Mouse (Mus musculus): ENCODE results near the gene Gm7714. TPM values are rescaled to one million over a fixed set of nuclear protein-coding genes. Genes with fewer than 3 reads are reported as not detected.
"Not testable (repeated sequence)": the region's sequence is repeated elsewhere in the genome, so short reads cannot be mapped to it uniquely, and the experiment has no call there.

Gm7714 gene
- polyA plus RNA-seq (2014; fragmentation: Nextera tagmentation; extraction: Ambion mirVana), result not detected in 2 replicates

- Histone ChIP-seq H3K36me3 (ENCODE audit: control insufficient read depth, insufficient read depth, low read length) (no peaks in the 10 kb centered on the region), H3K27ac (ENCODE audit: low read depth, low read length) (no peak within 1 kb of the TSS), H3K4me2 (replicated peaks; ENCODE audit: low read depth, low read length) (no peak within 1 kb of the TSS), H3K4me3 (ENCODE audit: low read length) (no peak within 1 kb of the TSS), H3K9ac (ENCODE audit: low read depth, low read length) (no peak within 1 kb of the TSS), H3K27me3 (ENCODE audit: control insufficient read depth, insufficient read depth, low read length) (no peaks in the 10 kb centered on the region), H3K9me3 (ENCODE audit: control insufficient read depth, low read length) (no peaks in the 10 kb centered on the region), H3K4me1 (ENCODE audit: control insufficient read depth, insufficient read depth, low read length) (no peaks in the 10 kb centered on the region)
- ATAC-seq (ENCODE audit: low FRiP score, low TSS enrichment), result no peak
- WGBS, result 78% methylated on average over 1 of the region's 1 CpGs
These were observed at the start of gene Gm7714 for GRCm38 (mm10) chr5:88268619-88269018. TSS of gene Gm7714 (plus strand) at chr5:88268919.

GRCm38 (mm10) chr5:88256475-88256874 is 12.2 kb upstream of the Gm7714 start:
- Histone ChIP-seq H3K4me2 (replicated peaks; ENCODE audit: low read depth, low read length) (no peak overlapping the region), H3K27ac (ENCODE audit: low read depth, low read length) (no peak overlapping the region), H3K27me3 (ENCODE audit: control insufficient read depth, insufficient read depth, low read length) (no peaks in the 10 kb centered on the region), H3K4me1 (ENCODE audit: control insufficient read depth, insufficient read depth, low read length) (no peaks in the 10 kb centered on the region), H3K9me3 (ENCODE audit: control insufficient read depth, low read length) (no peaks in the 10 kb centered on the region), H3K4me3 (ENCODE audit: low read length) (no peak overlapping the region), H3K36me3 (ENCODE audit: control insufficient read depth, insufficient read depth, low read length) (no peaks in the 10 kb centered on the region), H3K9ac (ENCODE audit: low read depth, low read length) (no peak overlapping the region)
- 97% methylated on average over 1 of the region's 1 CpGs for WGBS
- ATAC-seq (ENCODE audit: low FRiP score, low TSS enrichment), result no peak

- ATAC-seq (ENCODE audit: low FRiP score, low TSS enrichment); H3K9me3 ChIP-seq (ENCODE audit: control insufficient read depth, low read length); H3K4me1 ChIP-seq (ENCODE audit: control insufficient read depth, insufficient read depth, low read length); H3K9ac ChIP-seq (ENCODE audit: low read depth, low read length); H3K4me2 ChIP-seq (replicated peaks; ENCODE audit: low read depth, low read length); H3K27me3 ChIP-seq (ENCODE audit: control insufficient read depth, insufficient read depth, low read length); H3K36me3 ChIP-seq (ENCODE audit: control insufficient read depth, insufficient read depth, low read length); H3K4me3 ChIP-seq (ENCODE audit: low read length); H3K27ac ChIP-seq (ENCODE audit: low read depth, low read length): not testable (repeated sequence)
- 82% methylated on average over 3 of the region's 3 CpGs for WGBS
These were observed 42.6 kb downstream of the Gm7714 start for GRCm38 (mm10) chr5:88311307-88311706.

- H3K27ac ChIP-seq (ENCODE audit: low read depth, low read length), result no peak within 1 kb of the TSS
- H3K4me1 ChIP-seq (ENCODE audit: control insufficient read depth, insufficient read depth, low read length), result no peaks in the 10 kb centered on the region
- no peaks in the 10 kb centered on the region for H3K36me3 ChIP-seq (ENCODE audit: control insufficient read depth, insufficient read depth, low read length)
- no peak within 1 kb of the TSS for H3K4me2 ChIP-seq (replicated peaks; ENCODE audit: low read depth, low read length)
- H3K27me3 ChIP-seq (ENCODE audit: control insufficient read depth, insufficient read depth, low read length), result no peaks in the 10 kb centered on the region
- no peaks in the 10 kb centered on the region for H3K9me3 ChIP-seq (ENCODE audit: control insufficient read depth, low read length)
- ATAC-seq (ENCODE audit: low FRiP score, low TSS enrichment), result no peak
- WGBS, result 94% methylated on average over 1 of the region's 1 CpGs
- H3K9ac ChIP-seq (ENCODE audit: low read depth, low read length), result no peak within 1 kb of the TSS
- H3K4me3 ChIP-seq (ENCODE audit: low read length), result no peak within 1 kb of the TSS
These were observed 48.3 kb downstream of the Gm7714 start, which contains the start of gene Prol1 for GRCm38 (mm10) chr5:88317012-88317411. TSS of gene Prol1 (plus strand) at chr5:88317312.

Other genes with a start within 250 kb of the Gm7714 start
- not detected in 2 replicates for gene Smr2, start 182.4 kb upstream of the Gm7714 start, polyA plus RNA-seq (2014; fragmentation: Nextera tagmentation; extraction: Ambion mirVana)
- gene Gm11116, start 157.4 kb upstream of the Gm7714 start, polyA plus RNA-seq (2014; fragmentation: Nextera tagmentation; extraction: Ambion mirVana), result not detected in 2 replicates
- not detected in 2 replicates for gene Gm11115, start 114.8 kb upstream of the Gm7714 start, polyA plus RNA-seq (2014; fragmentation: Nextera tagmentation; extraction: Ambion mirVana)
- gene Prol1, start 48.4 kb downstream of the Gm7714 start, polyA plus RNA-seq (2014; fragmentation: Nextera tagmentation; extraction: Ambion mirVana), result not detected in 2 replicates
- not detected in 2 replicates for gene Amtn, start 107.2 kb downstream of the Gm7714 start, polyA plus RNA-seq (2014; fragmentation: Nextera tagmentation; extraction: Ambion mirVana)
- gene Ambn, start 187.1 kb downstream of the Gm7714 start, polyA plus RNA-seq (2014; fragmentation: Nextera tagmentation; extraction: Ambion mirVana), result not detected in 2 replicates
- gene Enam, start 219.1 kb downstream of the Gm7714 start, polyA plus RNA-seq (2014; fragmentation: Nextera tagmentation; extraction: Ambion mirVana), result not detected in 2 replicates

Data from kidney, embryonic 14.5 days (tissue).